Mouse (Mus musculus) embryonic facial prominence, embryonic 10.5 days (tissue): ENCODE measurements at regions not wholly inside any gene's neighbourhood (a gene's known extent, or its start where the extent isn't known, plus 50 kb on each side); places are given as distances from the start of the nearest gene placed in this dataset.

ENCODE experiments used
- DNase-seq: peaks from one replicate; pipeline ENCODE4 v3.0.0-alpha.2; 2017; ENCODE audit warnings: low spot score
- H3K27ac ChIP-seq: fragments of 300-500 bp; sonication (generic); replicated peaks from 2 replicates; pipeline ENCODE4 v1.5.1; 2016; ENCODE audit warnings: mild to moderate bottlenecking
- H3K27me3 ChIP-seq: fragments of 300-500 bp; sonication (generic); replicated peaks from 2 replicates; pipeline ENCODE4 v1.6.1; 2016; ENCODE audit warnings: low read depth, mild to moderate bottlenecking; ENCODE audit not compliant: poor library complexity, severe bottlenecking
- H3K36me3 ChIP-seq: fragments of 300-500 bp; sonication (generic); replicated peaks from 2 replicates; pipeline ENCODE4 v1.6.1; 2016; ENCODE audit warnings: mild to moderate bottlenecking, moderate library complexity
- H3K4me1 ChIP-seq: fragments of 300-500 bp; sonication (generic); 2 replicates; pipeline ENCODE4 v1.6.1; 2016
- H3K4me3 ChIP-seq: fragments of 300-500 bp; sonication (generic); 2 replicates; pipeline ENCODE4 v1.5.1; 2016; ENCODE audit warnings: mild to moderate bottlenecking, moderate library complexity
- H3K9me3 ChIP-seq: fragments of 300-500 bp; sonication (generic); 2 replicates; pipeline ENCODE4 v1.6.1; 2016; ENCODE audit warnings: mild to moderate bottlenecking
- WGBS: fragments of 180-500 bp; shearing (Covaris S2); methylation state at CpG from one replicate; pipeline ENCODE4 v1.1.7; 2016; 5-methylcytosine and 5-hydroxymethylcytosine counted together

GRCm38 (mm10) chr1:4703316-4703715, 104.4 kb upstream of the Gm37988 start:
- WGBS: 86% methylated on average over 3 of the region's 3 CpGs
- H3K4me3 ChIP-seq: no peak overlapping the region
- H3K9me3 ChIP-seq: no peaks in the 10 kb centered on the region
- H3K4me1 ChIP-seq: no peaks in the 10 kb centered on the region
- no peak overlapping the region for H3K27ac ChIP-seq
- no peaks in the 10 kb centered on the region for H3K36me3 ChIP-seq
- H3K27me3 ChIP-seq: no peaks in the 10 kb centered on the region
- DNase-seq: no peak

GRCm38 (mm10) chr1:4706171-4706570, 101.5 kb upstream of the Gm37988 start:
- Histone ChIP-seq H3K27ac (no peak overlapping the region), H3K4me3 (no peak overlapping the region), H3K4me1 (no peaks in the 10 kb centered on the region), H3K36me3 (no peaks in the 10 kb centered on the region), H3K27me3 (no peaks in the 10 kb centered on the region), H3K9me3 (no peaks in the 10 kb centered on the region)
- 81% methylated on average over 6 of the region's 6 CpGs for WGBS
- no peak for DNase-seq

DNA sequence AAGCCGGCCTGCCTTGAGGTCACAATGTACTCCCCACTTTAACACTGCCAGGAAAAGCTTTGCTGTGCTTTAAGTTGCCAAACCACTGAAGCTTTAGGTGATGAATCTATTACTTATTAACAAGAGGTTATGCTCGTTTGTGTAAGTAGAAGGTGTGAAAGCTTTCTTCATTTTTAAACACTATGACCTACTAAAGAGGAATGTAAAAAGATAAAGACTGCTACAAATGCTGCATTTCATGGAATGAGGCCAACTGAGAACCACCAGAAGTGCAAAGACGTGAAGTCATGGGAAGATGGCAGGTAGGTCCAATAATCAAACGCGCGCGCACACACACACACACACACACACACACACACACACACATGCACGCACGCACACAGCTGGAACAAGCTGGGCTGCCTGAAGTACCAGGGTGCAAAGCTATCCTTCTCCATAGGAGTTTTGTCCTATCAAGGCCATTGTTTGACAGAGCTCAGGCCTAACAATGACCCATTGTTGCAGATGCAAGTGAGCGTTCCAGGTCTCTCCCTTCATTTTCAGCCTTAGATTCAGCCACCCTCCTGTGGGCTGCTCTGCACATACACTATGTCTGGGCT, 85.3 kb upstream of the Gm37988 start:
- H3K36me3 ChIP-seq: no peaks in the 10 kb centered on the region
- no peaks in the 10 kb centered on the region for H3K4me1 ChIP-seq
- no peak for DNase-seq
- no peaks in the 10 kb centered on the region for H3K9me3 ChIP-seq
- no peaks in the 10 kb centered on the region for H3K27me3 ChIP-seq
- H3K27ac ChIP-seq: no peak overlapping the region
- no peak overlapping the region for H3K4me3 ChIP-seq
- 87% methylated on average over 10 of the region's 10 CpGs for WGBS
